Mouse (Mus musculus): ENCODE measurements around the gene Krt87.
A peak's percentile ranks its signal among the peaks of the same experiment; 100 is the strongest.

The Krt87 gene

DNA sequence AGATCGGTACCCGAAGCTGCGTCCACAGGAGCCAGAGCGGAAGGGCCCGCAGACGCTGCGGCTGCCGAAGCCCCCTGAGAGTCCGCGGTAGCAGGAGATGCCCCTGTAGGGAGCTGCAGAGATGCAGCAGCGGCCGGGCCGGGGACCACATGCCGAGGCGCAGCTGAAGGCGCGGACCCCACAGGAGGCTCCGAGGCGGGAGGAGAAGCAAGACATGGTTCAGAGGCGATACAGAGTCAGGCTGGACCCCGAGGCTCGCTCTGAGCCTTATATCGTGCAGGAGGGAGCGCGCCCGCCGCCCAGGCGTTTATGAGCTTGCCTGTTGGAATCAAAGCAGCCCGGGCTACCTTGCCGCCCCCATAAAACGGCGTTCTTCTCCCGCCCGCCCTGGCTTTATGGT is at the start of gene Krt87:
Gene Krt87, minus strand, starts transcription at position 250 of the 400 bp plus-strand sequence.
- no peak for DNase-seq (ENCODE audit: low read depth)

DNA sequence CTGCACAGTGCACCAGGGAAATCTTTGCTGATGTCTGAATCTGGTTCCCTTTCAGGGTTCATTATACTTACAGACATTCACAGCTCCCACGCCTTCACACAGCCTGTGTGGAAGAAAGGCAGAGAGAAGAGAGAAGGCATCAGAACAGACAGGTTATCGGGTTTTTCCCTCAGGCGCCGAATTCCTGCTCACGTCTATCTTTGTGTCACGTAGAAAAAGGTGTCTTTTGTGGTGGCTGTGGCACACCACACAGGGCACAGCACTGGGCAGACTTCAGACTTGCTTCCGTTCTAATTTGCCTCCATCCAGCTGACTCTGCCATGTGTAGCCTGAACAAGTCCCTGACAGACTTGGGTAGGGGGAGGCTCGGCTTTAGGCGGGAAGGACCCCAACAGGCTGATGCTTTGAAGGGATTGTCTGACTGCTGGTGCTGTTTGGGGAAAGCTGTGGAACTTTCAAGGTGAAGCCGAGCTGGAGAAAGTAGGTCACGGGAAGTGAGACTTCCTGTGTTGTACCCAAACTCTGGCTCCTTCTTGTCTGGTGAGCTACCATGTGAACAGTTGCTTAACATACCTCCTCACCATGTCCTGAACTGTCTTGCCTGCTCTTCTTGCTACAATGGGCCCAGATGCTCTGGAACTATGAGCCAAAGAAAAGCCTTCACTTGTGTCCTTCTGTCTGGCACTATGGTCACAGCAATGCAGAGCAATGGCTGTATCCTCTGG is 47.5 kb upstream of the Krt87 start:
- no peak for DNase-seq (ENCODE audit: low read depth)

- no peak for DNase-seq (ENCODE audit: low read depth)
These were observed 46.3 kb upstream of the Krt87 start for GRCm38 (mm10) chr15:101484939-101485338.

GRCm38 (mm10) chr15:101483646-101484045 is 45.0 kb upstream of the Krt87 start:
- no peak for DNase-seq (ENCODE audit: low read depth)

DNA sequence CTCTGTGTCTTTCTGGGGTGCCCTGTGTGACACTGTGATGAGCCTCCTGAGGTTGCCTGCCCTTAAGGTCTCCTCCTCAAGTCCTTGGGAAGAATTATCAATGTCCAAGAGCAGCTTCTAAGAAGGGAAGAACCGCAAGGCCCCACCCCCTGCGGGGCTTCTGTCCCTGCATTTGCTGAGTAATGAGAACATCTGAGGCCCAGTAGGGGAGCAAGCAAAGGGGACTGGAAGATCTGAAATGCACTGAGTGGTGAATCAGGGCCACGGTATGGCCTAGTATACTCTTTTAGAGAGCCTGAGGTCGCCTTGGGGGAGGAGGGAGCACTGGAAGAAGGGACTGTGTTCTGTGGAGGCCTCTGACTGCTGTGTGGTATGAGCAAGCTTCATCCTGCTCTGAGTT is 43.5 kb upstream of the Krt87 start:
- DNase-seq (ENCODE audit: low read depth), result no peak

DNA sequence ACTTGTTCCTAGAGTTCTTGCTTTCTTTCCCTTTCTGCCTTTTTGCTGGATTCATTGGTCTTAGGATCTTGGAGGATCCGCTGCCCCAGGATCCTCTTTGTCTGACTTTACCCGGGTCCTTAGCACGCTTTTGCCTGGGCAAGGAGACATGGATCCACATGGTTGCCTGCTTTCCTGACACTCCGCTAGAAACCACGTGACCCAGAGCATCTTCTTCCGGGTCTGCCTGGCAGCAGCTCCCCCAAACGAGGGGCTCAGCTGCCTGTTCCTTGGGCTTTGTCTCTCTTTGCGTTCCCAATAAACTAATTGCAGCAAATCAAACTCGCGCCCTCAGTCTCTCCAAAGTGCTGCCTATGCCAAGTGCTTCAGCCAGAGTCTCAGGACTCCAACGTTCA is 41.1 kb upstream of the Krt87 start:
- no peak for DNase-seq (ENCODE audit: low read depth)

DNA sequence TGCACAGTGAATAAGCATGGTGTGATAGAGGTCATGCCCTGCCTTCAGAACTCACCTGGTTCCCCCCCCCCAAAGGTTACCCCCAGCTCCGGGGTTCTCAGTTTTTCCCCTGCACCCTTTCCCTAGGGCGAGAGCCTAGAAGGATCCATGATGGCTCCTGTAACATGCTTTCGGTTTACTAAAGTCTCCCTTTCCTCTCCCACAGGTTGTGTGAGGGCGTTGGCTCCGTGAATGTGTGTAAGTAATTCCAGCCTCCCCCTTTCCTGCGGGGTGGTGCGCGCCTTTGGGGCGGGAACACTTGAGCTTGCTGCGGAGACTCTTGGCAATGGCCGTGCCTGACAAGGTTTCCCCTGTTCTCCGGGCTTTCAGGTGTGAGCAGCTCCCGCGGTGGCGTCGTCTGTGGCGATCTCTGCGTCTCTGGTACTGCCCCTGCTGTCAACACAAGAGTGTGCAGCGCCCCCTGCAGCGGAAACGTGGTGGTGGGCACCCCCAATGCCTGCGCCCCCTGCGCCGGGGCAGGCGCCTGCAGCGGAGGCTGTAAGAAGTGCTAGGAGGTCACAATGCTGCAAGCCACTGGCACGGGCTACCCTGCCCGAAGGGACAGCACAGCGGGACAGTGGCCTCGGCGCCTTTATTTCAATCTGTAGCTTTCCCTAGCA is 40.5 kb upstream of the Krt87 start:
- no peak for DNase-seq (ENCODE audit: low read depth)

DNA sequence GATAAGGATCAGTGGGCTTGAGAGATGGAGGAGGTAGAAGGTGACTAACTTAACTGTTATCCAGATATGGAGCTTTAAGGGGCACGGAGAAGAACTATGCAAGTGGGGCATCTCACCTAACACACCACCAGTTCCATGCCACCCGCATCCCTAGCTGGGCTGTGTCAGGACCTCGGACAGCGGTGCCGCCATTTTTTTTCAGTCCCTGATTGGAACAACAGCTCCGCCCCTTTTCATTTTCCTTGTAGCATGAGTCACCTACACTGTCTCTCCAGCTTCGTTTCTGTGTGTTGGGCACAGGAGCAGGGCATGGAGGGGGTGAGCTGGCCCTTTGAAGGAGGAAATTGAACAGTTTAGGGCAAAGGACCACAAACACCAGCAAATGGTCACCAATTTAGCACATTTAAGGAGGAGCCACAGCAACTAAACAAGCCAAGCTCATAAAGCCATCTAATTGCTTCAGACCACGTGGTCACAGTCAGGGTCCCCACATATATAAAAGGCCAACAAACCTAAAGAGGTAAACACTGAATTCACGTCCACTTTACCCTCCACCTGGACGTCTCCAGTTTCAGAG is 34.4 kb upstream of the Krt87 start, which contains the start of gene Krt86:
Gene Krt86, plus strand, starts transcription at position 527 of the 577 bp plus-strand sequence.
- peak; percentile 16 for DNase-seq (ENCODE audit: low read depth)

- no peak for DNase-seq (ENCODE audit: low read depth)
These were observed 30.5 kb upstream of the Krt87 start for GRCm38 (mm10) chr15:101469093-101469492.

DNA sequence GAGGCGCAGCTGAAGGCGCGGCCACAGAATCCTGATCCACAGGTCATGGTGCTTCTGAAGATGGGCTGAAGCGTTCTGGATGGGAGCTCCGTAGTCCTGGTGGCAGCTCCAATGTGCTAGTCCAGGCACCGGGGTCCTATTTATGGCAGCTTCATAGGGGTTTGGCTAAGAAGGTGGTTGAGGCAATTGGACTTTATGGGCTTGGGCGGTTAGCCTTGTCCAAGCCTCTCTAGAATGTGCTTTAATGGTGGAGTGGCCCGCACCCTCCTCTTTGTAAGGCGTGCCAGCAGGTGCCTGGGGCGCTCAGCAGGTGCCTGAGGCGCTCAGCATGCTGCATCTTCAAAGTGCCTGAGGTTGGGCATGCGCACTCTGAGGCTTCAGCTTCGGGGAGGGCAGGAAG is 25.0 kb upstream of the Krt87 start, which contains the start of gene Krt81:
Gene Krt81, minus strand, starts transcription at position 101 of the 400 bp plus-strand sequence.
- no peak for DNase-seq (ENCODE audit: low read depth)

GRCm38 (mm10) chr15:101459283-101459682 is 20.7 kb upstream of the Krt87 start:
- DNase-seq (ENCODE audit: low read depth), result no peak

DNA sequence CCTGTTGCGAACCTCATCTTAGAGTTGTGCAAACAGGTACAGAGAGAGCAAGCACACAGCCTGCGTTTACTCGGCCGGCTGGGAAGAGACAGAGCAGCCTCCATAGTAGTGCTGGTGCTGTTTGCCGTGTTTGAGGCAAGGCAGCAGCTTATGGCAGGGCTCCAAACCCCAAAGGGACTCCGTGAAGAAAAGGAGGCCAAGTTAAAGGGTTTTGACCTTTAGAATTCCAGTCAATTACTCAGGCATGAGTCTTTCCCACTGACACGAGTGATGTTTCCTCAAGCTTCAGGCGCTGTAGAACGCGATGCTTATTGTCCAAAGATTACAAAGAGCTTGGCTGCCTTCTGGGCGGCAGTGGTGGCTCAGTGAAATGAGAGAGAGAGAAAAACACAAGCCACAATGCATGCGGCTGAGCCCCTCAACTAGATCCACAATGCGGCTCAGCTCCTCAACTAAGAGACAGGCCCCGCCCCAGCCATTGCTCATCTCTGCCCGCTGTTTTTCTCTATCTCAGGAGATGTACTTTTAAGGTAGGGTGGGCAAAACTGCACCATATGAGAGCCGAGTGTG is 19.8 kb upstream of the Krt87 start:
- DNase-seq (ENCODE audit: low read depth), result peak; percentile 37

GRCm38 (mm10) chr15:101455891-101456290 is 17.3 kb upstream of the Krt87 start:
- no peak for DNase-seq (ENCODE audit: low read depth)

GRCm38 (mm10) chr15:101455292-101455691 is 16.7 kb upstream of the Krt87 start:
- peak; percentile 39 for DNase-seq (ENCODE audit: low read depth)

- no peak for DNase-seq (ENCODE audit: low read depth)
These were observed 16.2 kb upstream of the Krt87 start for GRCm38 (mm10) chr15:101454774-101455173.

DNA sequence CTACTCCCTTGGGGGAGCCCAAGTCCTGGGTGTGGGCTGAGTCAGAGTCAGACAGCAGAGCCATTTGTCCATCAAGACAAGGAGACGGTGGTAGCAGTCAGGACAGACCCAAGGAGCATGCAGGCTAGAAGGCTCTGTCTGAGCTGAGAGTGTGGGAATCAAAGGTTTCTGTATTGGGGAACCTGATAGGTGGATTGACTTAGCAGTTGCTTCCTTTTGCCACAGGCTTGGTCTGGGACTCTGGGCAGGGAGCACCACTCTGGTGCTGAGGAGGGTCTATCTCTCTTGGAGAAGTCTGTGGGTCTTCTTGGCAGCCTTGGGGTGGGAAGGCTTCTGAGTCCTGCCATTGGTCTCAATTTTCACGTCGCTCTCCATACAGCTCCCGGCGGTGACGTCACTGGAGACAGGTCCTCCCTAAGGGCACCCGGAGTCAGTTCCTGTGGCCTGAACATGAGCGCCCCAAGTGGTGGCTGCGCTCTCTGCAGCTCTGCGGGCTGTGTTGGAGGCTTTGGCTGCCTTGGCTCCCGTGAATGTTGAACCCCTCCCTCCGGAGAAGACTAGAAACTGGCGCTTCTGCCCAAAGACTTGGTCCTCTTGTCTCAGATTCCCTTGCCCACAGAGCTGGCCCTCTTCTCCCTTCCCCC is 14.6 kb upstream of the Krt87 start:
- DNase-seq (ENCODE audit: low read depth), result no peak

GRCm38 (mm10) chr15:101447444-101447843 is 8.8 kb upstream of the Krt87 start, which contains the start of gene Krt88:
Krt88 (plus strand) TSS chr15:101447744.
- no peak for DNase-seq (ENCODE audit: low read depth)

DNA sequence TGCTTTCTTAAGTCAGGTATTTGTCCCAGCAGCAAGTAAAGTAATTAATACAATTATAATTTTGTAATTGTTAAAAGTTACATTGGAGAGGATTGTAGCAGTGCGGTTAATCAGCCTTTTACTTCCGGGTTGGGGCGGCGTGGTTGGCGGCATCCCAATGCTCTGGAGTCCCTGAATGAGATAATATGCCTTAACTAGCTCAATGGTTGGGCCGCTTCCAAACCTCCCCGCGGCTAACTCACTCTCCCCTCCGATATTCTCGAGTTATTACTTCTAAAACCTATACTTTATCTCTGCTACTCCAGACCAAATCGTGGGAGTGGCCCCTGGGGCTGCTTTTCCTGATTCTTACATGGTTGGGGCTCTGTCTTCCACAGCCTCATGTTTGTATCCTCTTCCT is 8.0 kb upstream of the Krt87 start:
- no peak for DNase-seq (ENCODE audit: low read depth)

GRCm38 (mm10) chr15:101440837-101441236 is 2.2 kb upstream of the Krt87 start:
- no peak for DNase-seq (ENCODE audit: low read depth)

DNA sequence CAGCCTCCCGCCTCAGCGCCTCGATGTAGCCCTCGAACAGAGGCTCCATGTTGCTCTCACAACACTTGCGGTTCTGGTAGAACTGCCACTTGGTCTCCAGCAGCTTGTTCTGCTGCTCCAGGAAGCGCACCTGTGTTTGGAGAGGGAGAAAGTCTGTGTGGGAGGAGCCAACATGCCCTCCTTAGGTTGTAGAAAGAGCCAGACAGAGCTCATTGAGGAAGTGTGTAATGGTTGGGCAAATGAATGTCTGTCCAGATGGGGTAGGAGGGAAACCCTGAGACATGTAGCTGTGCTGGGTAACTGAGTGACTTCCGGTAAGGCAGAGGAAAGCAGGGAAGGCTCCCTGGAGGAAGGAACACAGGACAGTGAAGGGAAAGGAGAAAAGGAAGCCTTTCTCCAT is 2.0 kb downstream of the Krt87 start:
- DNase-seq (ENCODE audit: low read depth), result no peak

- no peak for DNase-seq (ENCODE audit: low read depth)
These were observed 13.7 kb downstream of the Krt87 start for GRCm38 (mm10) chr15:101424914-101425313.

DNA sequence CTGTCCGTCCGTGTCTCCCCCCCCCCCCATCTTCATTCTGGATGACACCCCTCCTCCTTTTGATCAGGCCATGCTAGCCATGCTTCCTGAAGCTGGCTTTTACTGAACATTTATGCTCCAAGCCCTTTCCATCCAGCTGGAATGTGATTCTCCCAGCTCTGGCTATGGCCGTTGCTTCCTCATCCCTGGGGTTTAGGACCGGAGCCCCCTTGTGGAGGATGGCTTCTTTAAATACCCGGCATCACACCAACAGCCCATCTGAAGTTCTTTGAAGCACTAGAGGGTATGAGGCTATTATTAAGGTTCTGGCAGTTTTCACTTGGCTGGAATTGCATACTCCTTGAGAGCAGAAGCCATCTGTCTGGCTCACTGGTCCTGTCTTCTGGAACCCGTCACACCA is 17.7 kb downstream of the Krt87 start:
- no peak for DNase-seq (ENCODE audit: low read depth)

Measured in fibroblast of lung, adult 2 months (primary cell).